Mouse (Mus musculus) midbrain, postnatal 0 days (tissue): ENCODE measurements around the gene Mad1l1. TPM values are rescaled to one million over a fixed set of nuclear protein-coding genes. Genes with fewer than 3 reads are reported as not detected.
A peak's percentile ranks its signal among the peaks of the same experiment; 100 is the strongest.

ENCODE experiments used
- ATAC-seq: fragments of 200-750 bp; cut with Nextera tagmentation; 2 replicates; pipeline ENCODE4 v1.8.0; 2017; ENCODE audit warnings: moderate number of reproducible peaks, mild to moderate bottlenecking, moderate TSS enrichment, moderate library complexity; ENCODE audit not compliant: low FRiP score
- DNase-seq: peaks from one replicate; pipeline ENCODE4 v3.0.0-alpha.2; 2015; ENCODE audit warnings: low spot score
- H3K27ac ChIP-seq: fragments of 300-500 bp; sonication (generic); 2 replicates; pipeline ENCODE4 v1.5.1; 2014; ENCODE audit warnings: low read depth, mild to moderate bottlenecking, low read length, mixed read lengths
- H3K27me3 ChIP-seq: fragments of 300-500 bp; sonication (generic); 2 replicates; pipeline ENCODE4 v1.6.1; 2014; ENCODE audit warnings: low read length, control low read depth, mixed read lengths; ENCODE audit not compliant: insufficient read depth
- H3K36me3 ChIP-seq: fragments of 300-500 bp; sonication (generic); 2 replicates; pipeline ENCODE4 v1.6.1; 2014; ENCODE audit warnings: low read length, control low read depth, mixed read lengths; ENCODE audit not compliant: insufficient read depth
- H3K4me1 ChIP-seq: fragments of 300-500 bp; sonication (generic); 2 replicates; pipeline ENCODE4 v1.6.1; 2014; ENCODE audit warnings: mild to moderate bottlenecking, control low read depth, antibody characterized with exemption, low read length, mixed read lengths; ENCODE audit not compliant: insufficient read depth
- H3K4me2 ChIP-seq: fragments of 300-500 bp; sonication (generic); 2 replicates; pipeline ENCODE4 v1.6.1; 2014; ENCODE audit warnings: low read depth, mild to moderate bottlenecking, low read length, mixed read lengths; ENCODE audit not compliant: poor library complexity, severe bottlenecking
- H3K4me3 ChIP-seq: fragments of 300-500 bp; sonication (generic); 2 replicates; pipeline ENCODE4 v1.5.1; 2014; ENCODE audit warnings: low read depth, mild to moderate bottlenecking, low read length, moderate library complexity
- H3K9ac ChIP-seq: fragments of 300-500 bp; sonication (generic); replicated peaks from 2 replicates; pipeline ENCODE4 v1.6.1; 2014; ENCODE audit warnings: mild to moderate bottlenecking, low read length, moderate library complexity, mixed read lengths; ENCODE audit not compliant: poor library complexity, severe bottlenecking
- H3K9me3 ChIP-seq: fragments of 300-500 bp; sonication (generic); 2 replicates; pipeline ENCODE4 v1.6.1; 2016; ENCODE audit warnings: low read length, control low read depth
- CTCF ChIP-seq: IDR thresholded peaks from 2 replicates; pipeline ENCODE4 v1.5.1; 2016; ENCODE audit warnings: antibody characterized with exemption, mild to moderate bottlenecking
- WGBS: fragments of 180-500 bp; shearing (Covaris S2); extraction: QIAGEN DNeasy Blood & Tissue Kit; methylation state at CpG from one replicate; pipeline ENCODE4 v1.1.7; 2014; 5-methylcytosine and 5-hydroxymethylcytosine counted together
- polyA plus RNA-seq: library from polyadenylated mRNA; unstranded; fragments of >200 nt; fragmentation: Nextera tagmentation; extraction: Ambion mirVana; gene quantifications from 2 replicates; pipeline ENCODE4 v1.2.1, GENCODE M21; 2015
- total RNA-seq: library from RNA; depleted of rRNA; stranded (reverse); fragments of >200 nt; gene quantifications from 2 replicates; pipeline ENCODE4 v1.2.3, GENCODE M21; 2014

The Mad1l1 gene
- total and polyA plus RNA-seq, 2 experiments from 2014 or later = 25.9 to 33.5 TPM

- WGBS = 94% methylated on average over 3 of the region's 3 CpGs
- TF ChIP-seq CTCF = no peak
Observed at GRCm38 (mm10) chr5:140062828-140063227, 258.5 kb downstream of the Mad1l1 start.

GRCm38 (mm10) chr5:140062316-140062715 lies 259.0 kb downstream of the Mad1l1 start:
- WGBS = 70% methylated on average over 3 of the region's 3 CpGs
- no peak for DNase-seq
- TF ChIP-seq CTCF = no peak
- Histone ChIP-seq H3K4me2 (no peak overlapping the region), H3K36me3 (peaks cover 3% of the 10 kb centered on the region), H3K9me3 (no peaks in the 10 kb centered on the region), H3K9ac (no peak overlapping the region), H3K27me3 (no peaks in the 10 kb centered on the region), H3K4me3 (no peak overlapping the region), H3K4me1 (no peaks in the 10 kb centered on the region), H3K27ac (no peak overlapping the region)
- no peak for ATAC-seq

More at GRCm38 (mm10) chr5:140062828-140063227, 258.5 kb downstream of the Mad1l1 start:
- Histone ChIP-seq H3K4me3 (no peak overlapping the region), H3K27me3 (no peaks in the 10 kb centered on the region), H3K4me2 (no peak overlapping the region), H3K9me3 (no peaks in the 10 kb centered on the region), H3K4me1 (no peaks in the 10 kb centered on the region), H3K9ac (no peak overlapping the region), H3K27ac (no peak overlapping the region), H3K36me3 (peaks cover 3% of the 10 kb centered on the region)
- DNase-seq (no peak), ATAC-seq (no peak)

- Histone ChIP-seq H3K4me2 (no peak overlapping the region), H3K27me3 (no peaks in the 10 kb centered on the region), H3K4me1 (no peaks in the 10 kb centered on the region), H3K36me3 (peaks cover 3% of the 10 kb centered on the region), H3K9ac (no peak overlapping the region), H3K27ac (no peak overlapping the region), H3K4me3 (no peak overlapping the region), H3K9me3 (no peaks in the 10 kb centered on the region)
- DNase-seq (peak; percentile 59), ATAC-seq (no peak)
- no peak for TF ChIP-seq CTCF
- 59% methylated on average over 6 of the region's 6 CpGs for WGBS
Observed at GRCm38 (mm10) chr5:140061296-140061879, 260.0 kb downstream of the Mad1l1 start.

- Histone ChIP-seq H3K9ac (no peak overlapping the region), H3K4me3 (no peak overlapping the region), H3K36me3 (no peaks in the 10 kb centered on the region), H3K27me3 (no peaks in the 10 kb centered on the region), H3K27ac (no peak overlapping the region), H3K9me3 (no peaks in the 10 kb centered on the region), H3K4me2 (no peak overlapping the region), H3K4me1 (no peaks in the 10 kb centered on the region)
- DNase-seq (no peak), ATAC-seq (no peak)
- TF ChIP-seq CTCF = no peak
- WGBS = 84% methylated on average over 3 of the region's 3 CpGs
Observed at GRCm38 (mm10) chr5:140056291-140056690, 265.1 kb downstream of the Mad1l1 start.

DNA sequence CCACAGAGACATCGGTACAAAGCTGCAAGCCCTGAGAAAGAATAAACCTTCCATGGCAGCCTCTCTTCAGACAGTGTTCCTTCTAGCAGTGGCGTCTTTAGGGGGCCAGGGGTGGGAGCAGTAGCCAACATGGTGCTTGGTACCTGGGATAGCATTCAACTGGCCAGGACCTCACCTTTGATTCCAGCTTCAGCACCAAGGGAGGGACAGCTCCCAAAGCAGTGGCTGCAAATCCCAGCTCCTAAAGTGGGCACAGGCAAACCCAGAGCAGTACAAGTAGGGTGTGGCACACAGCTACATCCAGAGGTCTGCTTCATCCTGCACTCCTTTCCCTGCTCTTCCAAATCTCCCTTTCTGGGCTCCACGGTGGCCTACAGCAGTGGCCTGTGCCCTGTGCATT lies 265.9 kb downstream of the Mad1l1 start:
- Histone ChIP-seq H3K4me3 (no peak overlapping the region), H3K4me1 (no peaks in the 10 kb centered on the region), H3K9ac (no peak overlapping the region), H3K4me2 (no peak overlapping the region), H3K9me3 (no peaks in the 10 kb centered on the region), H3K36me3 (no peaks in the 10 kb centered on the region), H3K27ac (no peak overlapping the region), H3K27me3 (no peaks in the 10 kb centered on the region)
- WGBS = 68% methylated on average over 3 of the region's 3 CpGs
- DNase-seq (no peak), ATAC-seq (no peak)
- TF ChIP-seq CTCF = no peak

DNA sequence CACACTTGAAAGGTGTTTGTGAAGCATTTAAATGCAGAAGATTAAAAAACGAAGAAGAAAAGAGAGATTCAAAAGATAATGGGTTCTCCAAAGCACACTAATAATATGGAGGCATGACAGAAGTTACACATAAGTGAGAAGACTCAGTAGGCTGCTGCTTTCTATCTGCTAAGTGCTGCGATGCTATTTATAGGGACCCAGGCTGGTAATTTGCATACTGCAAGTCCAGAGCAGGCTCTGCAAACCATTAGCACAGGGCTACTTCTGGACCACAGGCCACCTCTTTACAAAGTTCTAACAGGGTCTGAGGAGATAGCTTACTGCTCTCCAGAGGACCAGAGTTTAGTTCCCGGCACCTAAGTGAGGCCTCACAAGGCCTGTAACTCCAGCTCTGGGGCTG lies 267.7 kb downstream of the Mad1l1 start:
- H3K4me1 ChIP-seq = no peaks in the 10 kb centered on the region
- H3K27me3 ChIP-seq = no peaks in the 10 kb centered on the region
- TF ChIP-seq CTCF = no peak
- H3K36me3 ChIP-seq = no peaks in the 10 kb centered on the region
- H3K27ac ChIP-seq = no peak overlapping the region
- no peak for ATAC-seq
- no peak overlapping the region for H3K4me3 ChIP-seq
- DNase-seq = no peak
- H3K9ac ChIP-seq = no peak overlapping the region
- WGBS = 74% methylated on average over 3 of the region's 3 CpGs
- H3K4me2 ChIP-seq = no peak overlapping the region
- no peaks in the 10 kb centered on the region for H3K9me3 ChIP-seq
